Mouse (Mus musculus) cerebellum, adult 2 months (tissue): ENCODE data around the gene Fnip1.

Experiments
- CTCF ChIP-seq: fragments of 200-500 bp; IDR thresholded peaks from 2 replicates; pipeline ENCODE4 v1.5.1; 2011; ENCODE audit warnings: low read depth, mild to moderate bottlenecking, control low read depth, low read length, moderate library complexity, borderline replicate concordance; ENCODE audit not compliant: insufficient read depth
- POLR2A ChIP-seq: fragments of 200-500 bp; IDR thresholded peaks from 2 replicates; pipeline ENCODE4 v1.6.1; 2011; ENCODE audit warnings: low read length, control low read depth, borderline replicate concordance; ENCODE audit not compliant: insufficient read depth

GRCm38 (mm10) chr11:54562761-54563160 lies 124.8 kb downstream of the Fnip1 start:
- TF ChIP-seq CTCF (peak; percentile 8; the same call in 1 of the 2 replicates), POLR2A (no peak)
